Mouse (Mus musculus) embryo, embryonic 11 days (tissue): ENCODE measurements at regions not wholly inside any gene's neighbourhood (a gene's known extent, or its start where the extent isn't known, plus 50 kb on each side); places are given as distances from the start of the nearest gene placed in this dataset.
"Not testable (repeated sequence)": the region's sequence is repeated elsewhere in the genome, so short reads cannot be mapped to it uniquely, and the experiment has no call there.

Source experiments
- DNase-seq: peaks from one replicate; pipeline ENCODE4 v3.0.0-alpha.2; 2015

GRCm38 (mm10) chr9:92661938-92662337 lies 119.9 kb downstream of the Plod2 start:
- DNase-seq: no peak

GRCm38 (mm10) chr9:92667361-92667881 lies 125.4 kb downstream of the Plod2 start:
- no peak for DNase-seq

- no peak for DNase-seq
These were observed 129.9 kb downstream of the Plod2 start for GRCm38 (mm10) chr9:92671966-92672365.

GRCm38 (mm10) chr9:92694361-92695016 lies 152.5 kb downstream of the Plod2 start:
- DNase-seq: no peak

GRCm38 (mm10) chr9:92697971-92698370 lies 155.9 kb downstream of the Plod2 start:
- DNase-seq: no peak

- DNase-seq: no peak
These were observed 162.7 kb downstream of the Plod2 start for GRCm38 (mm10) chr9:92704752-92705151.

- DNase-seq: peak; percentile 5
These were observed 165.0 kb downstream of the Plod2 start for GRCm38 (mm10) chr9:92707011-92707410.

- peak; percentile 27 for DNase-seq
These were observed 175.2 kb downstream of the Plod2 start for GRCm38 (mm10) chr9:92717176-92717575.

- DNase-seq: no peak
These were observed 176.3 kb downstream of the Plod2 start for GRCm38 (mm10) chr9:92718337-92718736.

- DNase-seq: no peak
These were observed 177.2 kb downstream of the Plod2 start for GRCm38 (mm10) chr9:92719251-92719650.

- DNase-seq: no peak
These were observed 186.8 kb downstream of the Plod2 start for GRCm38 (mm10) chr9:92728864-92729263.

GRCm38 (mm10) chr9:92731396-92731795 lies 189.4 kb downstream of the Plod2 start:
- no peak for DNase-seq

- DNase-seq: no peak
These were observed 225.5 kb downstream of the Plod2 start for GRCm38 (mm10) chr9:92767532-92767931.

GRCm38 (mm10) chr9:92768432-92768831 lies 226.4 kb downstream of the Plod2 start:
- DNase-seq: no peak

- DNase-seq: no peak
These were observed 227.5 kb downstream of the Plod2 start for GRCm38 (mm10) chr9:92769528-92769927.

GRCm38 (mm10) chr9:92771002-92771401 lies 229.0 kb downstream of the Plod2 start:
- DNase-seq: no peak

GRCm38 (mm10) chr9:92771716-92772115 lies 229.7 kb downstream of the Plod2 start:
- peak; percentile 36 for DNase-seq

GRCm38 (mm10) chr9:92782922-92783454 lies 241.0 kb downstream of the Plod2 start:
- DNase-seq: no peak

GRCm38 (mm10) chr9:92799695-92800094 lies 257.7 kb downstream of the Plod2 start:
- peak; percentile 13 for DNase-seq

GRCm38 (mm10) chr9:92809469-92809868 lies 267.4 kb downstream of the Plod2 start:
- no peak for DNase-seq

- peak; percentile 42 for DNase-seq
These were observed 278.7 kb downstream of the Plod2 start for GRCm38 (mm10) chr9:92820721-92821120.

- DNase-seq: no peak
These were observed 284.8 kb downstream of the Plod2 start for GRCm38 (mm10) chr9:92826708-92827353.

GRCm38 (mm10) chr9:92836156-92836555 lies 294.1 kb downstream of the Plod2 start:
- not testable (repeated sequence) for DNase-seq
